Mouse (Mus musculus) frontal cortex, adult (tissue): ENCODE results near the gene Rbms1.
A peak's percentile ranks its signal among the peaks of the same experiment; 100 is the strongest.
"Not testable (repeated sequence)": the region's sequence is repeated elsewhere in the genome, so short reads cannot be mapped to it uniquely, and the experiment has no call there.

ENCODE experiments used
- ATAC-seq: cut with Nextera tagmentation; 2 replicates; pipeline ENCODE4 v1.9.2; 2017; ENCODE audit warnings: mild to moderate bottlenecking, moderate library complexity, mixed read lengths; ENCODE audit not compliant: low TSS enrichment

Gene Rbms1

DNA sequence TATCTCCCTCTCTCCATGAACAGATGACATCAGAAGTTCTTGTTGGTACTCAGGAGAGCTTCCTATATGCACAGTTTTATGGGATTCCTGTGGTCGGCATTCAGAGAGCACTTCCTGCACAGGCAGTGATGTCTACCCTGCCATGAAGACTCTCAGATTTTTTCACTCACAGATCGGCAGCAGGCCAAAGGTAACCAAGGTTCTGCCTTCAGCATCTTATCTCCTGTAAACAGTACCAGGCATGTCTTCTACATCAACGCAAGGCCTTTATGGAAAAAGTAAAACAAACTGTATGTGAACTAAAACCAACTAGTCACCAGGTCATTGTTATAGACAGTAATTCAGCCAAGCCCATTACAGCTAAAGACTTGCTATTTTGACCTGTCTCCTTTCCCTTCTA is 115.0 kb downstream of the Rbms1 start:
- no peak for ATAC-seq

DNA sequence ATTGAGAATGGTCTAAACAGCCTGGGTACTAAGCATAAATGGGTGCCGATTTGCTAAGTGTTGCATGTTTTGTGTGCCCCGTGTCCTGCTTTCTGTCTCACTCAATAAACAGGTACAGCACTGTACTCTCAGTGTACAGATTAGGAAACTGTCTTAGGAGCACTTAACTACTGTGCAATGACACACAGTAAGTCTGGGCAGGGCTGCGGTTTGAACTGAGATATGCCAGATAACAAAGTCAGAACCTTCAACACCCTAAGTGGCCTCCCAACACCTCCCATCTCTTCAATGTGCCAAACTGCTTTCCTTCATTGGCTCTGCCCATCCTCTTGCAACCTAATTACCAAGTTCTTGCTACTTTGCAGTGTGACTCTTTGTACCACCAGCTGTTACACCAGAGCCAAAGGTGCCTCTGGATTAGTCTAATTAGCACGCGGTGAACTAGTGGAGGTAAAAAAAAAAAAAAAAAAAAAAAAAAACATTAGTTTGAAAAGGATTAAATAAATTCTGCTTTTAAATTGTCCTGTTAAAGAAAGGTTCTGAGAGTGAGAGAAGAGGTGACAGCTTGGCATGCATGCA is 117.6 kb downstream of the Rbms1 start:
- no peak for ATAC-seq

DNA sequence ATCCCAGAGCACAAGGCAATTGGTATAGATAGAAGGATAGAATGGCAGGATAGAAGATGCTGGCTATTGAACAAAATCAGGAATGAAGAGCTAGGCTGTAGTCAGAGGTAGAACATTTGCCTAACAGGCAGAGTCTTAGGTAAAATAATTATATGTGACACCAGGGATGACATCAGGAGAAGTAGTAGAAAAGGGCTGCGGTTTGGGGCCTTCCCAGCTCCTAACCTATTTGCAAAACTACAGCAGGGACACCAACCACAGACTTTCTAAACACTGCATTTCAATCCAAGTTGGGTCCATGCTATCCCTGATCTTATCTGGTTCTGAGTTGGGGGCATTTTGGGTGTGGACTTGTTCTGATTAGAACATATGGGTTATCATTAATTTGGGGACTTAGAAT is 118.7 kb downstream of the Rbms1 start:
- no peak for ATAC-seq

DNA sequence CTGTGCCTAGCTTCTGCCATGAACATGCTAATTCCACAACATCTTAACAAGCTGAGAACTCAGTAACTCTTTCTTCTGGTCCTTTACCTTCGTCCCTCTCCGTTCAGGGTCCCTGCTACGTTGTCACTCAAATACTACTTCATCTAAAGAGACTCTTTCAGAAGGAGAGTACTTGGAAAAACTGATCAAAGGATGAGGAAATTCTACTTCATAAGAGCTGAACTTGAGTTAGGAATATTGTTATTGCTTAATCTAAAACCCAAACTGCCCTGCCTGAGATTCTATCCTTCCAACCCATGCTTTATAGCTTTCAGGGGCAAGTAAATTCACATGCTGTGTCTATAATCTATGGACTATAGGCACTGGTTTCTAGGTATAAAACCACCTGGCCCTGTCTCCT is 119.4 kb downstream of the Rbms1 start:
- no peak for ATAC-seq

- no peak for ATAC-seq
Measured at GRCm38 (mm10) chr2:60842976-60843375, 120.0 kb downstream of the Rbms1 start.

GRCm38 (mm10) chr2:60840922-60841321 is 122.1 kb downstream of the Rbms1 start:
- ATAC-seq, result no peak

GRCm38 (mm10) chr2:60839498-60839897 is 123.5 kb downstream of the Rbms1 start:
- no peak for ATAC-seq

- no peak for ATAC-seq
Measured at GRCm38 (mm10) chr2:60838856-60839255, 124.1 kb downstream of the Rbms1 start.

DNA sequence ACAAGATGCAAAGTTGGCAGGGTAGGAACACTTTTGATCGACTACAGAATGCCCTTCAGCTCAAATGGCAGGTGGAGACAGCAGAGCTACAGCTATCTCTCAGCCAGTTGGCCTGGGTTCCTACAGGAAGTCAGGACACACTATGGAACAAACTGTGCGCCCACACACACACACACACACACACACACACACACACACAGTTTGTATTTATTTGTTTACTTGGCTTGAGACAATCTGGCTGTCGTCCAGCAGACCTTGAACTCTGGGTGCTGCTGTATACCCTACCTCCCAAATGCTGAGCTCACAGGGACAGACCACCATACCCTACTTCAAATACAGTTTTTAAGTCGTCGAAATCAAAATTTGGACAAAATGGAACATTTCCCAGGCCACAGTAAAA is 125.4 kb downstream of the Rbms1 start:
- no peak for ATAC-seq

DNA sequence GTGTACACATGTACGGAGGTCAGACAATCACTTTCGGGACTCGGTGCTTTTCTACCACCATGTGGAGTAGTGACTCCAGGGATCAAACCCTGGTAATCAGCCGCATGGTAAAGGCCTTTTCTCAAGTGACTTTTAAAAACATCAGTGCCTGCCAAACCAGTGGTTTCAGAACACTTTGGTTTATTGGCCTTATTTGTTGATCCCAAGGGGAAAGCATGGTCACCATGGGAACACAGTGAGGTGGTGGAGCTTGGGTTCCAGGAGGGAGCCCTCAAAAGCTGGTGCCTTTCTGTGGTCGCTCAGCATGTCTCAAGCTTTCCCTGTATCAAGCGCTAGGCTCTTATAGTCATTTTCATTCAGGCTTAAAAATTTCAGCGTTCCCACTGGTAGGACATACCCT is 126.8 kb downstream of the Rbms1 start:
- ATAC-seq, result no peak

DNA sequence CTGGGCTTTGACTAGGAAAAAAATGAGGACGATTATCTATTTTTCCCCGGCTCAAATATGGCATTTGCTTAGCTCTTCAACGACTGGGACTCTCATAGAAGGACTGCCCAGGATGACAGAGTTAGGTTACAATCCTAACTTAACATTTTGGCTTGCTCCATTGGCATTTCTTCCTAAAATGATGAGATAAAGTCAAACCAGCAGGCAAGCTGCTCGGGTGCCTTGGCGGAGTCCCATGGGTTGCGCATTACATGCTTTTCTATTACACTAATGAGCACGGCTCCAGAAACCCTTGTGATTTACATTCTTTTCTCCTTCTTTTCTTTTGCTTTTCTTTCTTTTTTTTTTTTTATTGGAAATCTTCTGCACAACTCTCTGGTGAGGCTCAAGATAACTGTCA is 128.7 kb downstream of the Rbms1 start:
- no peak for ATAC-seq

DNA sequence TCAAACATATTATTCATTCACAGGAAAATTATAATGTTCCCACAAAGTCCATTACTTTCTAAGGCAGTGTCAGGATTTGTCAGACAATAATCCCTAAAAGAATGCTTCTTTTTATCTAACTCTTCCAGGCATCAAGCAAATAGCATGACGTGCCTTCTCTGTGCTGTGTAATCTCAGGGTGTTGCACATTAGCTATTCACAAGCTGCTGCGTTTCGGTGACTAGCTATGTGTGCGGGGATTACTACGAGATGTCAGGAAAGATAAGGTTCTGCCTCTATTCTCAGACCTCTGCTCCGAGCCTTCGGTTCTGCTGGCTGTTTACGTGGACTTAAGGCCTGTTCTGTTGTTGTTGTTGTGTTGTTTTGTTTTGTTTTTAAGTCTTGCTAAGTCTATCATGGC is 130.7 kb downstream of the Rbms1 start:
- ATAC-seq, result no peak

DNA sequence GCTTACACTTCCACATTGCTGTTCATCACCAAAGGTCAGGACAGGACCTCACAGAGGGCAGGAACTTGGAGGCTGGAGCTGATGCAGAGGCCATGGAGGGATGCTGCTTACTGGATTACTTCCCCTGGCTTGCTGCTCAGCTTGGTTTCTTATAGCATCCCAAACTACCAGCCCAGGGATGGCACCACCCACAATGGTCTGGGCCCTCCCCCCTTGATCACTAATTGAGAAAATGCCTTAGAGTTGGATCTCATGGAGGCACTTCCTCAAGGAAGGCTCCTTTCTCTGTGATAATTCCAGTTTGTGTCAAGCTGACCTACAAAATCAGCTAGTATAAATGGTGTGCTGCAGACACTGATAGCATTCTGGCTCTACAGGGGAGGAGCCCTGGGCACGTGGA is 132.5 kb downstream of the Rbms1 start:
- ATAC-seq, result not testable (repeated sequence)

GRCm38 (mm10) chr2:60828908-60829462 is 134.0 kb downstream of the Rbms1 start:
- peak; percentile 53 for ATAC-seq

- ATAC-seq, result no peak
Measured at GRCm38 (mm10) chr2:60827152-60827428, 135.9 kb downstream of the Rbms1 start.

DNA sequence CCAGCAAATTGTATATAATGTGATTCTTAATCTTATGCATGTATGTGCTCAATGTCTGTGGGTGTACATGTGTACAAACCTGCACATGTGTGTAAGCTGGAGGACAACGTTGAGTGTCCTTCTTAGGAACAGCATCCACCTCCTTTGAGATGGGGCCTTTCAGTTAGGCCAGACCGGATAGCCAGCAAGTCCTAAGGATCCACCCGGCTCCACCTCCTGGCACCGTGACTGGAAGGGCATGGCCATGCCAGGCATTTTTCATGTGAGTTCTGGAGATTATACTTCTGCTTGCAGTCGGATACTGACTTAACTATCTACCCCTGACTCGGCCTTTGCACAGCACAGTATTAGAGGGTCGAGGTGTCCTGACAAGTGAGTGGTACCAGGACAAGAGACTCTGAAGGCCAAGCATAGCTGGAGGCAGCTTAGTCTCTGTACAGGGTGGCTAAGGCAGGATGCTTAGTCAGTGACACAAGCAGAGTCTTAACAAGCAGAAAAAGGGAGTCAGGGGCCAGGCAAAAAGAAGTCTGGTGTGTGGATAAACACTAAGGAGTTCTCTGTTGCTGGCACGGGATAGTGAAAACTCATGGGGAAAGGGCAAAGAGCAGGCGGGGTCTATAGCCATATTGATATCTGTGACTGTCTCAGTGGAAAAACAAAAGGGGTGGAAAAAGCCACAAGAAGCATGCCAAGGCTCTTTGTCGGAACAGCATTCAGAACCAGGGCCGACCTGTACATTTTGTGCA is 136.4 kb downstream of the Rbms1 start:
- no peak for ATAC-seq

- no peak for ATAC-seq
Measured at GRCm38 (mm10) chr2:60825690-60826089, 137.3 kb downstream of the Rbms1 start.

- ATAC-seq, result no peak
Measured at GRCm38 (mm10) chr2:60821635-60822034, 141.4 kb downstream of the Rbms1 start.

DNA sequence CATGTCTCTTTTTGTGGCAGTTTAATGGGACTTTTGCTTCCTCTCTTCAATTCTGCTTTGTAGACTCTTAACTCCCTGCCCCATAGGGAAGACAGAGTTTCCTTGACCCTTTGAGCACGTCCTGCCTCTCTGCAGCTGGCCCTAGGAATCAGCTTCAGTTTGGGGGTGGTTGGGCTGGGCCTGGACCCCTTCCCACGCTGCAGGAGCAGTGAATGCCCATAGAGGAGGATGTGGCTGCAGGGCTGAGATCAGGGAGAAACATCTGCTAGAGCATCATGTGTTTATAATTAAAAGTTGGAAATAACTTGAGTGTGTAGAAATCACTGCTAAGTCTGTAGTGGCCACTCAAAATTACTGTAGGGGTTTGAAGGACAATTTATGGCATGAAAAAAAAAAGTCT is 144.4 kb downstream of the Rbms1 start:
- no peak for ATAC-seq

DNA sequence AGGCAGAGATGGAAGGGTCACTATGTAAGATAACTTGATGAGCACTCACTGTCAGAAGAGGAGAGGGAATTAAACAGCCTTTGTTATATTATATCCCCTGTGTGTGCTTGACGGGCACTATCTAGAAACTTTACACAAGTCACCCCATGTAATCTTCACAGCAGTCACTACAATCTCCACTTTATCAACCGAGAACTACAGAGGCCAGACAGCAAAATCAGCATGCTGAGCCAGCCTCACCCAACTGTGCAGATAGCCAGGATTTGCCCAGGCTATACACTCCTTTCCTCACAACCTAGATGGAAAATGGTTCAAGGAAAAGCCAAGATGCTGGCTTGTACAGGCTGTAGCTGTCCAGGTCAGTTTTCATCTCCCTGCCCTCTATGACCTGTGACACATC is 146.7 kb downstream of the Rbms1 start:
- no peak for ATAC-seq

DNA sequence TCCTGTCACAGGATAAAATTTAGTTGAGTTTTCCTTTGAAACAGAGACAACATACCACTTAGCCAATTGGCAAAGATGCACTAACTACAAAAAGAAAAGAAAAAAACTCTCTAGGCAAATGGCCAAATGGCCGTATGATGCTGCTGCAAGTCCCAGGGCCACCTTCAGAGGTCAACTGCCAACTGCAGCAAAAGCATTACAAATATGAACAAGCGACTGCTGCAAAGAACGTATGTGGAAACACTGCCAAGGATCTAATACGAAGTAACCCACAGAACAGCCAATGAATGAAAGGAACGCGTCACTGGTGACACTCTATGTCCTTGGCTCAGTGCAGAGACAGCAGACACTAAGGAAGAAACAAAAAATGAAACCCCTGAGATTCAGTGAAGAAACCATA is 148.2 kb downstream of the Rbms1 start:
- ATAC-seq, result no peak

DNA sequence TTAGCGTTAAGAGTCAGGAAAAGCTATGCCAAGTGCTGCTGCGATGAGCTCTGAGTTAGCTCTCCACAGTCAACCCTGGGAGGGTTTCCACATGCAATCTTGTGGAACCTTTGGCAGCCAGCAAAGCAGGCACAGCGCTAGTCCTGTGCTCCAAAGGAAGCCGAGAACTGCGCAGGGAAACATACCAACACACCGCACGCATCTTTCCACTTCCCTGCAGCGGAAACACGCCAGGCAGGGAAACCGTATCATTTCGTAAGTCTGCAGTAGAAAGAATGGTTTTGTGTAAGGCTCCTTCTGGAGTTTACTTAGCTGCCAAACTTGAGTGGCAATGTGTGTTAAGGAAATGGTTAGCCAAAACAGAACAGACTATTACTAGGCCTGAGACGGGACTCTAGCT is 150.0 kb downstream of the Rbms1 start:
- peak; percentile 65 for ATAC-seq

GRCm38 (mm10) chr2:60810617-60811016 is 152.4 kb downstream of the Rbms1 start:
- ATAC-seq, result no peak

GRCm38 (mm10) chr2:60809441-60809921 is 153.5 kb downstream of the Rbms1 start:
- no peak for ATAC-seq
